Mouse (Mus musculus) mouse embryonic stem cell (cell line): ENCODE measurements around the gene Olfr307.
"Not testable (repeated sequence)": the region's sequence is repeated elsewhere in the genome, so short reads cannot be mapped to it uniquely, and the experiment has no call there.

Source experiments
- in situ Hi-C, 2 experiments: fragments of 300-500 bp; cut with MboI; formaldehyde crosslinking; loops; 1 replicate in 1 of 2; 3 replicates in 1 of 2; pipeline ENCODE4 v1.14.3; 2019 to 2020; ENCODE audit warnings: low sequenced_read_pairs in 2 of 2, low pct_unique_long_range_greater_than_20kb in 1 of 2, mixed read lengths in 1 of 2; ENCODE audit not compliant: unreplicated experiment in 1 of 2

Olfr307 gene

GRCm38 (mm10) chr7:86337486-86337885 lies at the start of gene Olfr307:
Olfr307 (minus strand) TSS chr7:86337586.
- in situ Hi-C loops: no loop called here

DNA sequence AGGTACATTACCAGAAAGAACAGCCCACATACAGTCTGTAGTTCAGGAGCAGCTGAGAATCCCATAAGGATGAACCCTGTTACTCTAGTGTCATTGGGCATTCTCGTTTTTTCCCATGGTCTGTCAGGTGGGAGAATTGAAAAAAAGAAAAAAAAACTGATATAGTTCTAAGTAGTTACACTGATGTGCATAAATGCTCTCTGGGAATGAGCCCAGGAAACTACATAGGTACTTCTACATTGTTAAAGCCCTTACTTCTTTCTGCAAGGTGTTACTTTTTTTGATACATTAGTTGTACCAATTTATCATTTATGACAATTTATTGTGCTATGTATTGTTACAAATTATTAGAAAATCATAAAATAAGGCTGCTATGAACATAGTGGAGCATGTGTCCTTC lies 49.2 kb upstream of the Olfr307 start, which contains the start of gene Olfr304:
Olfr304 (minus strand) TSS at position 101 of the 400 bp plus-strand sequence.
- in situ Hi-C loops: no loop called here

- in situ Hi-C loops: no loop called here
These were observed 48.4 kb upstream of the Olfr307 start for GRCm38 (mm10) chr7:86385769-86386168.

DNA sequence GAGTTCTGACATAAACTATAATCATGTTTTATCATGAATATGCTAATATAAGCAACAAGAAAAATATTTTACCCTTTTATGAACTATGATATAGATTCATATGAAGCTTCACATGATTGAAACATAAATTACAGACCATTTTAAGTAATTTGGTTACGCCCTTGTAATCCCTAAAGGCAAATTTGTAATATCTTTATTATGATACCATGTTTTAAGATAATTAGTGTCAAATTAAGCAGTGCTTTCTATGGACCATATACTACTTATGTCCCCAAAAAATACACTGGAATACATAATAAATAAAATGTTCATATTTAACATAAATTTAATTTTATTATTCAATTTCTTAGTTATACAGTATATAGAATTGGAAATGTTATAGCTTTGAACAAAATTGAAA lies 29.4 kb upstream of the Olfr307 start, which contains the start of gene Olfr305:
Olfr305 (minus strand) TSS at position 101 of the 400 bp plus-strand sequence.
- in situ Hi-C loops: no loop called here

DNA sequence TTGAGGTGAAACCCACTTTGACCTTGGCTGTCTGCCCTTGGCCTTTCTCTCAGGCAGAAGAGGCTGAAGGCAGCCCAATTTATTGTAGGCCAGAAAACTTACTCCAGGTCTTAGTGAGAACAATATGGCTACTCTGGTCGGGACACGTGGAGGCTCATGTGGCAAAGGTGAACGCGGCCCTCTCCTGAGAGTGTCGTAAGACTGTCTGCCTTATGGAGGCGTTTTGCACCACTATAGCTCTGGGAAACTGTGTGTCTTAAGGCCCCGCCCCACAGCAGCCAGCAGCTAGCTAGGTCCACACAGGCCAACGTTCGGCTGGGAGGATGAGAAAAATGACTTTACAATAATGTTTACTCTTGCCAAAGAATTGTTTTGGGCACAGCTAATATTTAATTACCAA lies 8.9 kb upstream of the Olfr307 start:
- in situ Hi-C loops: not testable (repeated sequence)

DNA sequence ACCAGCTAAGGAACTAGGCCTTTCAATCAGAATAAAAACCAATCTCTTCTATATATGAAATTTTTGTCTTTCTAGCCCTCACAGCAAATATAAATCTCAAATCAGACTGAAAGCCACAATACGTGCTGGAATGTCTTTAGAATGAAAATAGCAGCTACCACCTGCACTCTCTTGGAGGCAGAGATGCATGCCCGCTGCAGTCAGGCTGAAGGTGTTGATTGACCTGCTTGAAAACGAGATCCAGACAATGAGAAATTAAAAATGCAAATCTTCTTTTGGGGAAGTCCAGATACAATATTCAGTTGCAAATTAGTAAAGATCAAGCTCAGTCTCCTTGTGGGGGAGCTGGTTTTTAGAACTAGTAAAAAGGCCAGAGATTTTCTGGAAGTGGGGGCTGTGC lies 6.9 kb upstream of the Olfr307 start:
- in situ Hi-C loops: no loop called here

DNA sequence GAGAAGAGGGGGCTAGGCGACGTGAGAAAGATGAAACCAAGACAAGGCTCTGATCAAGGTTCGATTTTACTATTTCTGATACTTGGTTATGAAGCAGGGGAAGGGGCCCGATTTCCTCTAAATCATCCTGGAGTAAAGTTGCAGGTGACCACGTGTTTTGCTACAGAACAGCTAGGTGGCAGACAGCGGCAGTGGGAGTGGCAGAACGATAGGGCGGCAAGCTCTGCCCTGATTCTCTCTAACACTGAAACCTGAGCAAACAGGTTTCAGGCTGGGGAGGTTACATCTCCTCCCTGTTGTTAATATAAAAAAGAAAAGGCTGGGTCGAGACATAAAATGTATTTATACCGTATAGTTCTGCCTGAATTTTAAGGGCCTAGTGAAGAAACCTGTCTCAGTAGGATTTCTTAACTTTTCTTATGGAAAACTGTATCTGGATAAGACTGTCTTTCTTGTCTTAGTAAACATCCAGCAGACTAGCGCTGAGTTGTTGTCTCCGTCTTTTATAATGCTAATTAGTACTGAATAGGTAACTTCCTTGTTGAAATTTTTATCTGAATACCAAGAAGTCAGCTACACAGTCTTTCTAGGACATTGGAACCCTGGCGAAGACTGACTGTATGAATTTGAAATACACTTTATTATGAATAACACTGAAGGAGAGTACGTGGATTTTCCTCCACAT lies 5.6 kb upstream of the Olfr307 start:
- in situ Hi-C loops: no loop called here

DNA sequence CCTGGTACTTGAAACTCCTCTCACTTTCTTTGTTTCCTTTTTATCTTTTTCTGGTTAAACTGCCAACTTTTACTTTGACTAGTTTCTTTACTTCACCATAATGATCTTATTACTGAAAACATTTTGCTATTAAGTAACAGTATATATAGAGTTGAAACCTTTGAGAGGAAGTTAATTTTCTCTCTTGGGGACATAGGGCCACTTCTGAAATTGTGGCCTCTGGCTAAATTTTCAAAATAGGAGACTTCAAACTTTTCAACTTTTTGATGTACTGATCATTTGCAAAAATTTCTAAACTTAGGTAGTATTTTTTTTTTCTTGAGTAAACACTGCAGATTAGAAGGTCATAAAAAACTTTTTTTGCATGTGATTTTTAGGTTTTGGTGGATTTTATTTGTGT lies 11.9 kb downstream of the Olfr307 start, which contains the start of gene Olfr308:
Olfr308 (minus strand) TSS at position 101 of the 400 bp plus-strand sequence.
- in situ Hi-C loops: no loop called here

GRCm38 (mm10) chr7:86321323-86321722 lies 16.1 kb downstream of the Olfr307 start:
- in situ Hi-C loops: no loop called here

DNA sequence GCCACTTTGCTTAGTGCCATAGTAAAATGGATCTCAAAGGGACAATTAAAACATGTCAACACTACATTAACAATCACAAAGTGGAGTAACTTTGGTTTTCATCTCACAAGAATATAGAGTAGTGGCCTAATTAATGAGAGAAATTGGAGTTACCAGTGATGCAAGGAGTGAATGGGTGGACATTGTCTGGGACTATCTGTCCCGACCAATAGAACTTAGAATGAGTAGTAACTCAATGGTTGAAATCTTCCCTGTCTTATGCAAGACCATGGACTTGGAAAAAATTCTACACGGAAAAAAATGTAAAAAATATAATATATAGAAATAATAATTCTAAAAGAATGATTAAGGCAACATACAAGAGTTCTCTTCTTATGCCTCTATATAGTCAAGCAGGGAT lies 23.8 kb downstream of the Olfr307 start, which contains the start of gene Olfr309:
Olfr309 (minus strand) TSS at position 101 of the 400 bp plus-strand sequence.
- in situ Hi-C loops: no loop called here
